Mouse (Mus musculus) R1 (cell line): ENCODE measurements around the gene Usp5.
"Not testable (repeated sequence)": the region's sequence is repeated elsewhere in the genome, so short reads cannot be mapped to it uniquely, and the experiment has no call there.

Experiments
- DNase-seq: peaks from one replicate; pipeline ENCODE4 v3.0.0-alpha.2; 2018; ENCODE audit warnings: low read depth, low spot score

The Usp5 gene

GRCm38 (mm10) chr6:124811701-124812560 lies 17.4 kb downstream of the Usp5 start:
- no peak for DNase-seq

GRCm38 (mm10) chr6:124811403-124811665 lies 17.9 kb downstream of the Usp5 start:
- DNase-seq, result no peak

- not testable (repeated sequence) for DNase-seq
Measured at GRCm38 (mm10) chr6:124810566-124811402, 18.5 kb downstream of the Usp5 start.

GRCm38 (mm10) chr6:124809775-124810538 lies 19.3 kb downstream of the Usp5 start:
- no peak for DNase-seq

- DNase-seq, result peak; percentile 53
Measured at GRCm38 (mm10) chr6:124809052-124809774, 20.1 kb downstream of the Usp5 start.

GRCm38 (mm10) chr6:124808358-124809012 lies 20.8 kb downstream of the Usp5 start, which contains the start of gene Spsb2:
Spsb2 (plus strand) TSS chr6:124808661.
- peak; percentile 72 for DNase-seq

- DNase-seq, result no peak
Measured at GRCm38 (mm10) chr6:124807986-124808357, 21.3 kb downstream of the Usp5 start.

- DNase-seq, result no peak
Measured at GRCm38 (mm10) chr6:124807366-124807765, 21.9 kb downstream of the Usp5 start.

GRCm38 (mm10) chr6:124806446-124807140 lies 22.7 kb downstream of the Usp5 start:
- DNase-seq, result no peak

- peak; percentile 98 for DNase-seq
Measured at GRCm38 (mm10) chr6:124805341-124806321, 23.7 kb downstream of the Usp5 start.

- no peak for DNase-seq
Measured at GRCm38 (mm10) chr6:124804341-124804740, 24.9 kb downstream of the Usp5 start.

- not testable (repeated sequence) for DNase-seq
Measured at GRCm38 (mm10) chr6:124803691-124804090, 25.6 kb downstream of the Usp5 start.

- peak; percentile 65 for DNase-seq
Measured at GRCm38 (mm10) chr6:124803061-124803460, 26.2 kb downstream of the Usp5 start.

- DNase-seq, result peak; percentile 84
Measured at GRCm38 (mm10) chr6:124802400-124802799, 26.9 kb downstream of the Usp5 start.

GRCm38 (mm10) chr6:124796200-124796599 lies 33.1 kb downstream of the Usp5 start:
- DNase-seq, result no peak

GRCm38 (mm10) chr6:124795781-124796180 lies 33.5 kb downstream of the Usp5 start:
- DNase-seq, result no peak

GRCm38 (mm10) chr6:124791911-124792310 lies 37.4 kb downstream of the Usp5 start:
- DNase-seq, result no peak

GRCm38 (mm10) chr6:124790121-124790520 lies 39.2 kb downstream of the Usp5 start:
- no peak for DNase-seq

GRCm38 (mm10) chr6:124789519-124789918 lies 39.8 kb downstream of the Usp5 start:
- DNase-seq, result peak; percentile 84
